Mouse (Mus musculus) stomach, embryonic 15.5 days (tissue): Measurements from ENCODE around the gene Armcx1. TPM values are rescaled to one million over a fixed set of nuclear protein-coding genes. Genes with fewer than 3 reads are reported as not detected.
"Not testable (repeated sequence)": the region's sequence is repeated elsewhere in the genome, so short reads cannot be mapped to it uniquely, and the experiment has no call there.

Source experiments
- ATAC-seq: fragments of 200-750 bp; cut with Nextera tagmentation; 2 replicates; pipeline ENCODE4 v1.8.0; 2017; ENCODE audit warnings: low read depth, moderate number of reproducible peaks, moderate TSS enrichment; ENCODE audit not compliant: insufficient read depth, low FRiP score
- H3K27ac ChIP-seq: fragments of 300-500 bp; sonication (generic); 2 replicates; pipeline ENCODE4 v1.5.1; 2015; ENCODE audit warnings: mild to moderate bottlenecking, inconsistent platforms
- H3K27me3 ChIP-seq: fragments of 300-500 bp; sonication (generic); replicated peaks from 2 replicates; pipeline ENCODE4 v1.6.1; 2015; ENCODE audit warnings: inconsistent platforms
- H3K36me3 ChIP-seq: fragments of 300-500 bp; sonication (generic); 2 replicates; pipeline ENCODE4 v1.6.1; 2015; ENCODE audit warnings: inconsistent platforms
- H3K4me1 ChIP-seq: fragments of 300-500 bp; sonication (generic); 2 replicates; pipeline ENCODE4 v1.6.1; 2015; ENCODE audit warnings: inconsistent platforms
- H3K4me2 ChIP-seq: fragments of 300-500 bp; sonication (generic); 2 replicates; pipeline ENCODE4 v1.6.1; 2015; ENCODE audit warnings: mild to moderate bottlenecking, inconsistent platforms
- H3K4me3 ChIP-seq: fragments of 300-500 bp; sonication (generic); replicated peaks from 2 replicates; pipeline ENCODE4 v1.5.1; 2015; ENCODE audit warnings: inconsistent platforms
- H3K9ac ChIP-seq: fragments of 300-500 bp; sonication (generic); 2 replicates; pipeline ENCODE4 v1.6.1; 2015; ENCODE audit warnings: inconsistent platforms
- H3K9me3 ChIP-seq: fragments of 300-500 bp; sonication (generic); 2 replicates; pipeline ENCODE4 v1.6.1; 2016; ENCODE audit warnings: inconsistent platforms
- WGBS: fragments of 180-500 bp; shearing (Covaris S2); methylation state at CpG from one replicate; pipeline ENCODE4 v1.1.7; 2015; 5-methylcytosine and 5-hydroxymethylcytosine counted together
- polyA plus RNA-seq: library from polyadenylated mRNA; unstranded; fragments of >200 nt; fragmentation: Nextera tagmentation; extraction: Ambion mirVana; gene quantifications from 2 replicates; pipeline ENCODE4 v1.2.1, GENCODE M21; 2015

The Armcx1 gene
- polyA plus RNA-seq: 50.9 and 51.9 TPM in 2 replicates

DNA sequence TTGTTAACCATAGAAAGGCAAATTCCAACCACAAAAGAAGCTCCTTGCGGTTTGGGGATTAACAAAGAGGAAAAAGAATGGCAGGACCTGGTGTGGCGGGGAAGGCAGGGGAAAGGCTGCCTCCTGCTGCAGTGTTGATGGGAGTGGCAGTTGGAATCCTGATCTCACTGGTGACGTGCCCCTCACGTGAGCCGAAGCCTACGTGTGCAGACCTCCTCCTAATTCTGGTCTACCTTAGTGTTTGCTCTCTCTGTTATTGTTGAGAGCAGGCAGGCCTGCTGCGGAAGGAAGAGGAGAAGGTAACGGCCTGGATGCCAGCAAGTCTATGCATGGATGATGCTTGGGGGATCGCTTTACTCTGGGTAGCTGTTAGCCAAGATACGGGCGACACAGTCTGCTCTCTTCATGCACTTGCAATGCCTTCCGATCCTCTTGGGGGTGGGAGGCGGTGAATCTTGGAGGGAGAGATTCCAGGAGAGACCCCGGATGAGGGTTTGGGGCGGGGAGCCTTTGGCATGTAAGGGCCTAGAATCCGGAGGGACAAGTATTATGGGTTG, at the start of gene Armcx1:
Armcx1 (plus strand) TSS at position 212 of the 557 bp plus-strand sequence.
- Histone ChIP-seq H3K4me1 (no peaks in the 10 kb centered on the region), H3K9me3 (no peaks in the 10 kb centered on the region), H3K36me3 (no peaks in the 10 kb centered on the region), H3K4me2 (peak within 1 kb of the TSS; percentile 52), H3K27ac (peak within 1 kb of the TSS; percentile 93), H3K27me3 (no peaks in the 10 kb centered on the region), H3K4me3 (peak within 1 kb of the TSS; percentile 51), H3K9ac (0 out of 2 replicates have a peak within 1 kb of the TSS, but pooled peaks have one; percentile 6)
- WGBS: 18% methylated on average over 16 of the region's 16 CpGs
- ATAC-seq: peak; percentile 96

- H3K4me3 ChIP-seq: no peak overlapping the region
- H3K4me2 ChIP-seq: no peak overlapping the region
- no peak overlapping the region for H3K27ac ChIP-seq
- no peaks in the 10 kb centered on the region for H3K4me1 ChIP-seq
- WGBS: 52% methylated on average over 5 of the region's 5 CpGs
- H3K9me3 ChIP-seq: no peaks in the 10 kb centered on the region
- no peaks in the 10 kb centered on the region for H3K36me3 ChIP-seq
- H3K27me3 ChIP-seq: no peaks in the 10 kb centered on the region
- no peak for ATAC-seq
- no peak overlapping the region for H3K9ac ChIP-seq
Measured at GRCm38 (mm10) chrX:134675022-134675421, 42.7 kb upstream of the Armcx1 start.

- H3K4me1 ChIP-seq: no peaks in the 10 kb centered on the region
- no peak overlapping the region for H3K27ac ChIP-seq
- H3K4me3 ChIP-seq: no peak overlapping the region
- no peak overlapping the region for H3K4me2 ChIP-seq
- WGBS: 70% methylated on average over 1 of the region's 1 CpGs
- H3K36me3 ChIP-seq: no peaks in the 10 kb centered on the region
- no peaks in the 10 kb centered on the region for H3K9me3 ChIP-seq
- no peak overlapping the region for H3K9ac ChIP-seq
- no peak for ATAC-seq
- no peaks in the 10 kb centered on the region for H3K27me3 ChIP-seq
Measured at GRCm38 (mm10) chrX:134675959-134676358, 41.8 kb upstream of the Armcx1 start.

DNA sequence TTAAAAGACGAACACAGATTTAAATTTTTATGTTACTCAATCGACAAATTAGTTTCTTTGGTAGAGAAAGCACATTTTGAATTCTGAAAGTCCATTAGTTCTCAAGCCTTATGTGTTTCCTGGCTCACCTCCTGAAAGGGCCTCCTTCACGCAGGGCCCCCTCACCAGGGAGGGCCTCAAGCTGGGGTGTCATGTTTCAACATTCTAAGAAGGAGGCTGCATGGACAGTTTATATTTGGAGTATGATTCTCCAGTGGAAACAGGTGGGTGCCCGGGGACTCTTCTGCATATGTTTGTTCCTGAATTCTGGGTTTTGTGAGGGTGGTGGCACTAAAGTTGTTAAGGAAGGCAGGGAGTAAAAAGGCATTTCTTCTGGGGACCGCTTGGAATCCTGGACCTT, 32.8 kb upstream of the Armcx1 start:
- H3K9ac ChIP-seq: no peak overlapping the region
- H3K36me3 ChIP-seq: no peaks in the 10 kb centered on the region
- H3K4me1 ChIP-seq: no peaks in the 10 kb centered on the region
- H3K9me3 ChIP-seq: no peaks in the 10 kb centered on the region
- peak overlapping the region; percentile 35 for H3K4me2 ChIP-seq
- H3K4me3 ChIP-seq: peak overlapping the region; percentile 25
- whole genome bisulfite sequencing: 33% methylated on average over 5 of the region's 5 CpGs
- ATAC-seq: no peak
- H3K27ac ChIP-seq: peak overlapping the region; percentile 51
- H3K27me3 ChIP-seq: no peaks in the 10 kb centered on the region

GRCm38 (mm10) chrX:134686267-134686666, 31.5 kb upstream of the Armcx1 start, which contains the start of gene Armcx4:
Armcx4 (plus strand) TSS chrX:134686519.
- ATAC-seq: peak; percentile 87
- H3K27ac ChIP-seq: peak within 1 kb of the TSS; percentile 84
- no peaks in the 10 kb centered on the region for H3K27me3 ChIP-seq
- H3K36me3 ChIP-seq: no peaks in the 10 kb centered on the region
- H3K4me3 ChIP-seq: peak within 1 kb of the TSS; percentile 51
- H3K9me3 ChIP-seq: no peaks in the 10 kb centered on the region
- peak within 1 kb of the TSS; percentile 45 for H3K4me2 ChIP-seq
- 23% methylated on average over 25 of the region's 33 CpGs for WGBS
- H3K4me1 ChIP-seq: no peaks in the 10 kb centered on the region
- peak within 1 kb of the TSS; percentile 32; the same call in 1 of the 2 replicates for H3K9ac ChIP-seq

DNA sequence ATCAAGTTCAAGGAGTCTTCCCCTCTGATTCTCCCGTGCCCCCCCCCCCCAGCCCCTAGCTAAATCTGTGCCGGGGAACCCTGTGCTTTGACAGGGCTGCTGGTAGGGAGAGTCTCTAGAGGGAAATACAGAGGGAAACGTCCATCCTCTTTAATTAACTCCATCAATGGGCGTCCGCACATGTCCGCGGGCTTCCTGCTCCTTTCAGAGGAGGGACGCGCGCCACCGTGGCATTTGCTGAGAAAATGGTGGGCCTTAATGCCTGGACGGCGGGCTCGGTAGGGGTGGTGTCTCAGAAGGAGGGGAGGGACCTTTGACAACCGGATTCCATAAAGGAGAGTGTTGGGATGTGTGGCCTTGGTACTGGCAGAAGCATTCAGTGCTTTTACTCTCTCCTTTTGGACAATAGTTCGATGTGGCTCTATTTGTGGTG, 31.0 kb upstream of the Armcx1 start:
- Histone ChIP-seq H3K9me3 (no peaks in the 10 kb centered on the region), H3K27ac (peak overlapping the region; percentile 84)
- 28% methylated on average over 15 of the region's 16 CpGs for WGBS

GRCm38 (mm10) chrX:134689676-134690075, 28.1 kb upstream of the Armcx1 start:
- no peak overlapping the region for H3K4me2 ChIP-seq
- no peak overlapping the region for H3K27ac ChIP-seq
- WGBS: 76% methylated on average over 2 of the region's 2 CpGs
- no peaks in the 10 kb centered on the region for H3K36me3 ChIP-seq
- no peaks in the 10 kb centered on the region for H3K4me1 ChIP-seq
- no peaks in the 10 kb centered on the region for H3K9me3 ChIP-seq
- no peak overlapping the region for H3K9ac ChIP-seq
- H3K4me3 ChIP-seq: no peak overlapping the region
- no peak for ATAC-seq
- H3K27me3 ChIP-seq: no peaks in the 10 kb centered on the region

More for the DNA sequence above, 31.0 kb upstream of the Armcx1 start:
- Histone ChIP-seq H3K4me2 (peak overlapping the region; percentile 45), H3K9ac (peak overlapping the region; percentile 32; the same call in 1 of the 2 replicates), H3K36me3 (no peaks in the 10 kb centered on the region), H3K4me3 (peak overlapping the region; percentile 51), H3K4me1 (no peaks in the 10 kb centered on the region), H3K27me3 (no peaks in the 10 kb centered on the region)
- peak; percentile 36 for ATAC-seq

DNA sequence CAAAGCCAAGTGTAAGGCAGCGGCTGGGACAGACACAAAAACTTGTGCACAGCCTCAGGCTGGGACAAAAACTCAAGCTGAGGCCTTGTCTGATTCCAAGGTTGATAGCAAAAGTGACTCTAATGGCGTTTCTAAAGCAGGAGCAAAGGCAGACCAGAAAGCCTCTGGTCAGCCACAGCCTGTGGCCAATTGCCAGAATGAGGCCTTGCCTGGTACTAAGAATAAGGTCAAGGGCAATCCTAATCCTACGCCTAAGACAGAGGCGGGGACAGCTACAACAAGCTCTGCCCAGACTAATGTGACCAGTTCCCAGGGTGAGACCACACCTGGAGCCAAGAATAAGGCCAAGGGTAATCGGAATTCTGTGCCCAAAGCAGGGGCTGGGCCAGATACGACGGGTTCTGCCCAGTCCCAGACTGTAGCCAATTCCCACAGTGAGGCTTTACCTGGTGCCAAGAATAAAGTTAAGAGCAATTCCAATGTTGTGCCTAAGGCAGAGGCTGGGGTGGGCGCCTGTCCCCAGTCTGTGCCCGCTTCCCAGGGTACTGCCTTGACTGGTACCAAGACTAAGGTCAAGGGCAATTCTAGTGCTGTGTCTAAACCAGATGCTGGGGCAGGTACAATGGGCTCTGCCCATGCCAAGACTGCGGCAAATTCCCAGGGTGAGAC, 26.8 kb upstream of the Armcx1 start:
- H3K4me1 ChIP-seq: no peaks in the 10 kb centered on the region
- no peak overlapping the region for H3K27ac ChIP-seq
- no peaks in the 10 kb centered on the region for H3K9me3 ChIP-seq
- no peaks in the 10 kb centered on the region for H3K36me3 ChIP-seq
- H3K4me3 ChIP-seq: no peak overlapping the region
- no peak overlapping the region for H3K4me2 ChIP-seq
- no peak for ATAC-seq
- H3K9ac ChIP-seq: no peak overlapping the region
- 86% methylated on average over 10 of the region's 10 CpGs for WGBS
- H3K27me3 ChIP-seq: no peaks in the 10 kb centered on the region

GRCm38 (mm10) chrX:134691540-134691935, 26.2 kb upstream of the Armcx1 start:
- Histone ChIP-seq H3K36me3 (no peaks in the 10 kb centered on the region), H3K27me3 (no peaks in the 10 kb centered on the region), H3K9me3 (no peaks in the 10 kb centered on the region), H3K4me3 (no peak overlapping the region), H3K4me1 (no peaks in the 10 kb centered on the region), H3K4me2 (no peak overlapping the region), H3K9ac (no peak overlapping the region), H3K27ac (no peak overlapping the region)
- no peak for ATAC-seq
- 90% methylated on average over 2 of the region's 2 CpGs for WGBS

DNA sequence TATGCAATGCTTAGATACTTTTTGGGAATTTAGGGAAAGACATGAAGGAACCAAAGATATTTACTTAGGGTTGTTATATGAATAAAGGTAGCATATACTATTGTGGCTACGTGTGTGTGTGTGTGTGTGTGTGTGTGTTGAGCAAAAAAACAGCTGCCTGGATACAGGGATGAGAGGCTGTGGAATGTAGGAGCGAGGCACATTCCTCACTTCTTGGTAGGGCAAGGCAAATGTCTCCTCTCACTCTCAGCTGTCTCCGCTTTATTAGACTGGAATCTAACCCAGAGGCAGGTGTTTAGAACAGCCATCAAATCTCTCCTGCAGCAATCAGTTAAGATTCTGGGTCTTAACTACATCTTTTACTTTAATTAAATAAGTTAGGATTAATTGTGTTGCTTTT, 900 bp upstream of the Armcx1 start:
- Histone ChIP-seq H3K9me3 (no peaks in the 10 kb centered on the region), H3K27ac (no peak overlapping the region), H3K4me1 (no peaks in the 10 kb centered on the region), H3K9ac (no peak overlapping the region), H3K4me3 (no peak overlapping the region), H3K4me2 (no peak overlapping the region), H3K27me3 (no peaks in the 10 kb centered on the region), H3K36me3 (no peaks in the 10 kb centered on the region)
- WGBS: 35% methylated on average over 3 of the region's 3 CpGs
- ATAC-seq: no peak

DNA sequence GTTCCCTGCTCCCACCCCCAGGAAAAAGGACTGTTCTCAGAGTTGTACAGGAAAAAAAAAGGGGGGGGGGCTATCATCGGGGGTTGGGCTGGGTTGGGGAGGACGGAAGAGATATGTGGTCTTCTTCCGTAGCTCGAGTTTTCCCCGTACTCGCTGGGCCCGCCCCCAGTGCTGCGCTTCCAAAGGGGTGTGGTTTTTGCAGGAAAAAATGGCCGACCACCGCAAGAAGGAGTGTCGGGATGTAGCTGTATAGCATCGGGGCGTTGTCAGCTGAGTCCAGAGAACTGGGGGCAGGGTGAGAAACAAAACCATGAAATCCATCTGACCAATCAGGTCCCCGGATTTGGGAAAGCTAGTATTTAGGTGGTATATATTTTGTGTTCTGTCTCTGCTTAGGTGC, 761 bp downstream of the Armcx1 start:
- Histone ChIP-seq H3K4me1 (no peaks in the 10 kb centered on the region), H3K4me2 (peak overlapping the region; percentile 52), H3K27ac (peak overlapping the region; percentile 93; the same call in 1 of the 2 replicates), H3K9me3 (no peaks in the 10 kb centered on the region), H3K4me3 (peak overlapping the region; percentile 51), H3K9ac (0 out of 2 replicates have a peak overlapping the region, but pooled peaks have one; percentile 6), H3K27me3 (no peaks in the 10 kb centered on the region), H3K36me3 (no peaks in the 10 kb centered on the region)
- peak; percentile 74; the same call in 1 of the 2 replicates for ATAC-seq
- WGBS: 18% methylated on average over 14 of the region's 14 CpGs

DNA sequence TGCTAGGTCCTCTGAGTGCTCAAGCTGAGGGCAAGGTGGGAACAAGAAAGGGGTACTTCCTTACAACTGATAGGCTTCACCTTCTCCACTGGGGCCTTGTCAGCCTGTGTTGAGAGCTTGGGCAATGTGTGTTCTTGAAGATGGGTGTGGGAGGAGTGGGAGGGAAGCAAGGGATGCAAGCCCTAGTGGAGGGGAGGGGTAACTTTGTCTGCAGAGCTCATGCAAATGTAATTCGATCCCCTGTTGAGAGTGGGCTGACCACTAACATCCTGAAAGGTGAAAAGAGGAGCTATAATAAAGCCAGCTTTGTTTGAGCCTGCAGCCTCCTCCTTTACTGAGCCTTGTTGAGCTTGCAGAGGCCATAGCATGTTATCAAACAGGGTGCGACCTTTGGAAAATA, 6.0 kb downstream of the Armcx1 start:
- ATAC-seq: peak; percentile 31; the same call in 1 of the 2 replicates
- not testable (repeated sequence) for H3K27me3 ChIP-seq

More for the DNA sequence above, 6.0 kb downstream of the Armcx1 start:
- H3K27ac ChIP-seq, H3K4me1 ChIP-seq, H3K4me2 ChIP-seq, H3K4me3 ChIP-seq, H3K36me3 ChIP-seq, H3K9me3 ChIP-seq, H3K9ac ChIP-seq: not testable (repeated sequence)
- 24% methylated on average over 2 of the region's 2 CpGs for WGBS
